Mouse (Mus musculus): Measurements from ENCODE around the gene Plin5. TPM values are rescaled to one million over a fixed set of nuclear protein-coding genes. Genes with fewer than 3 reads are reported as not detected.

The Plin5 gene
- 1 to 10 TPM in 1 of 2 experiments, under 1 TPM in 1; 0.46 to 1.1 TPM for total RNA-seq (2021)
- long read RNA-seq, experiment 1, partial matches to known transcripts: 1 of 4 reads
- long read RNA-seq, experiment 1, other reads (novel, unspliced or antisense): 0 of 4 reads
- long read RNA-seq, experiment 2, partial matches to known transcripts: 1 of 3 reads
- long read RNA-seq, experiment 2, other reads (novel, unspliced or antisense): 1 of 3 reads

DNA sequence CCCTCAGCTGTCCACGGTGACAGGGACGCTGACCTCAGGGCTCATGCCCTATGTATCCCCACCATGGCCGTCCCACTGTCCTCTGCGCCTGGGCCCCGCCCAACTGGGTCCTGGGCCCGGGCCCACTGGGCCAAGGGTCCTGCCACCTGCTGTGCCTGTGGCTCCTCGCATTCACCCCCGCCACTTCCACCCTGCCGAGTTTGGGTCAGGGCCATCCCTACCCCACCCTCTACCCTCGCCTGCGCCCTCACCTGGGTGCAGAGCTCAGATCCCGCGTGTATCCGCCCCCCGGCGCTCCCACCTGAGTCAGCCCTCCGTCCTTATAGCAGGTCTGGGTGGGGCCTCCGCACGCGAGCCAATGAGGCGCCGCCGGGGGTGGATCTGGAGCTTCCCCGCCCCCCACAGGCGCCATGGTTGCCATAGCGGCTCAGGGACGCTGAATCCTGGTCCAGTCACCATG, at the start of gene Plin5:
Gene Plin5 (minus strand): TSS at position 346 of the 460 bp plus-strand sequence.
- peak; percentile 53 to 64 for DNase-seq (ENCODE audit: low spot score in 2 of 2)
- intact Hi-C loops (cut with DNase I): no loop called here

GRCm38 (mm10) chr17:56165671-56166070, 48.3 kb upstream of the Plin5 start:
- intact Hi-C loops (cut with DNase I): no loop called here
- no peak for DNase-seq (ENCODE audit: low spot score in 2 of 2)

GRCm38 (mm10) chr17:56164510-56164909, 47.1 kb upstream of the Plin5 start:
- DNase-seq (ENCODE audit: low spot score in 2 of 2): no peak
- intact Hi-C loops (cut with DNase I): no loop called here

GRCm38 (mm10) chr17:56163523-56164102, 46.2 kb upstream of the Plin5 start:
- no peak for DNase-seq (ENCODE audit: low spot score in 2 of 2)
- intact Hi-C loops (cut with DNase I): no loop called here

GRCm38 (mm10) chr17:56162231-56162774, 44.9 kb upstream of the Plin5 start, which contains the start of gene Tnfaip8l1:
Tnfaip8l1 (plus strand) TSS chr17:56162477.
- intact Hi-C loops (cut with DNase I): no loop called here

DNA sequence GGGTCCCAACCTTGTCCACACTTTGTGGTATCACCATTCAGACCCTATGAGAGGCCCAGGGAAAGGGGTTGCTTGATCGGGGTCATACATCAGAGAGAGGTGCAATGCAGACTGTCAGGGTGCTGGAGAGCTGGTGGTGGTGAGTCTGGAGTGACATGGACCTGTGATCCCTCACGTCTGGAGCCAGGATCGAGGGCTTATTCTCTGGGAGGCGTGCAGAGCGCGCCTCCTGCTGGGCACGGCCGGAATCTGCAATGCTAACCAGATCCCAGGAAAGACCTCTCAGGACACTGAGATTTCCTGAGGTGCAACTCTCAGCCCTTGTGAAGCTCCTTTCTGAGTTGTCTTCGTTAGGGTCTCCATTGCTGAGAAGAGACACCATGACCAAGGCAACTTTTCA, 42.3 kb upstream of the Plin5 start:
- intact Hi-C loops (cut with DNase I): loop anchor here (2.0 kb wide), 1 partner anchor 27 kb away; no protein-coding TSS in a partner anchor
- peak in 1 of 2 experiments; percentile 65 for DNase-seq (ENCODE audit: low spot score in 2 of 2)

More at GRCm38 (mm10) chr17:56162231-56162774, 44.9 kb upstream of the Plin5 start, which contains the start of gene Tnfaip8l1:
- DNase-seq (ENCODE audit: low spot score in 2 of 2): peak; percentile 96 to 97

DNA sequence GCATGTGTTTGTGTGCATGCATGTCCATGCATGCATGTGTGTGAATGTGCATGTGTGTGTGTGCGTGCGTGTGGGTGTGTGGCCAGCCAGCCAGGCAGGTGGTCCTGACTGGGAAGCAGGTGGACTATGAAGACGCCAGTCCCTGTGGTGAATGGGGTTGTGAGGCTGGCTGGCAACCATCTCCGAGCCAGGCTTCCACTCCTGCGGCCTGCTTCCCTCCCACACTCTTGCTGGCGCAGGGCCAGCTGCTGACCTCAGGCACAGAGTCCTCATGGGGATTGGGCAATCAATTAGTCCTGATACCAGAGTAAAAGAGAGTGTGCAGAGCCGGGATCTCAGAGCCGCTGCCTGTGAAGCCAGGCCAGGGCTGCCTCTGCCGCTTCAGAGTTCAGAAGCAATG, 36.2 kb upstream of the Plin5 start:
- DNase-seq (ENCODE audit: low spot score in 2 of 2): no peak

GRCm38 (mm10) chr17:56149897-56150296, 32.5 kb upstream of the Plin5 start:
- no peak for DNase-seq (ENCODE audit: low spot score in 2 of 2)
- intact Hi-C loops (cut with DNase I): no loop called here

More for the DNA sequence above, 36.2 kb upstream of the Plin5 start:
- intact Hi-C loops (cut with DNase I): no loop called here

- DNase-seq (ENCODE audit: low spot score in 2 of 2): no peak
- intact Hi-C loops (cut with DNase I): no loop called here
Observed at GRCm38 (mm10) chr17:56148790-56149618, 31.6 kb upstream of the Plin5 start.

DNA sequence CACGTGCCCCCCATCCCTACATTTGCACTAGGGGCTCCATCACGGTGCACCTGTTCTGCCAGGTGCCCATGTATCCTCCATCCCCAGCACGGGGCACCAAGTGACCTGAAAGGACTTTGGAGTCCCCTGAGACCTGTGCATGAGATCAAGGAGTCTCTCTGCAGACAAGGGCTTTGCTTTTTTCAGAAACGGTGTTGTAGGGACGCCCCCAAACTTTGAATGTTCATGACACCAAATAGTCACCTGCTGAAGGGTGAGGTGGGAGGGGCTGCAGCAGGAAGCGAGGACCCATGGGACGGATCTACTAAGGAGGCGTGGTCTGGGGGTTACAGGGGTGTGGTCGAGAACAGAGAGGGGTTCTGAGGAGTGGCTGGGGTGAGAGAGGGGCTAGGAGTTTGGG, 30.9 kb upstream of the Plin5 start:
- DNase-seq (ENCODE audit: low spot score in 2 of 2): no peak
- intact Hi-C loops (cut with DNase I): no loop called here

DNA sequence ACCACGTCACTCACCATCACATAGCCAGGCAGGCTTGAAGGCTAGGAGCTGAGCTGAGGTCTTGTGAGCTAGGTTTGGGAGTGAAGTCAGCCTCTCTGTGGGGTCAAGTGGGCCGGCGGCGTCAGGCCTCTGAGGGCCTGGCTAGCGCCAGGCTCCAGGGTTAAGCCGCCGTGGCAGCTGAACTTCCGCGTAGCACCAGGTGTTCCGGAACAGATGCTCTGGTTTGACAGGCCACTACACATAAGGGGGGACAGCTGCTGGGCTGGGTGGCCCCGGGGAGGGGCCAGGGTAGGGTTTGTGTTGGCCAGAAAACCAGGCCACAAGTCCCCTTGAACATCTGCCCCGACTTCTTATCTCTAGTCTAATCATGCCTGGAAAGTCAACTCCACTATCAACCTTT, 30.0 kb upstream of the Plin5 start:
- intact Hi-C loops (cut with DNase I): no loop called here
- no peak for DNase-seq (ENCODE audit: low spot score in 2 of 2)

DNA sequence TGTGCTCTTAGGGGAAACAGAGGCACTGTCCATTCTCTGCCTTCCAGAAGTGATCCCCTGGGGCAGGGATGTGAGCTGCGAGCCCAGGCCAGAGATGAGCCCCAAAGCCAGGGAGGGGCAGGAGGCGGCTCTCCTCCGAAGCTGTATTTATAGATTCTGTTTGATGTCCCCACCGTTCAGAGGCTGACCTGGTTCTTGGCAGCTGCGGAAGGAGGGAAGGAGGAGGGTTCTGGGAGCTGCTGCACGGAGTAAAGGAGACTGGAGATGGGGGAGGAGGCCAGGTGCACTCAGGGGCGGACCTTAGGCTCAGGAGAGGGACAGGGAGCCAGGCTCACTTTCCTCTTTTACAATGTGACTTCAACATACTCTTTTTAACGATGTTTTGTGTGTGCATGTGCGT, 28.7 kb upstream of the Plin5 start:
- intact Hi-C loops (cut with DNase I): no loop called here
- DNase-seq (ENCODE audit: low spot score in 2 of 2): no peak

GRCm38 (mm10) chr17:56144546-56144945, 27.1 kb upstream of the Plin5 start:
- intact Hi-C loops (cut with DNase I): no loop called here
- no peak for DNase-seq (ENCODE audit: low spot score in 2 of 2)

GRCm38 (mm10) chr17:56141702-56142605, 24.6 kb upstream of the Plin5 start:
- peak in 1 of 2 experiments; percentile 74 for DNase-seq (ENCODE audit: low spot score in 2 of 2)
- intact Hi-C loops (cut with DNase I): no loop called here

GRCm38 (mm10) chr17:56139858-56140595, 22.6 kb upstream of the Plin5 start, which contains the start of gene Sema6b:
Sema6b (minus strand) TSS chr17:56140343.
- intact Hi-C loops (cut with DNase I): no loop called here
- peak; percentile 66 to 84 for DNase-seq (ENCODE audit: low spot score in 2 of 2)

DNA sequence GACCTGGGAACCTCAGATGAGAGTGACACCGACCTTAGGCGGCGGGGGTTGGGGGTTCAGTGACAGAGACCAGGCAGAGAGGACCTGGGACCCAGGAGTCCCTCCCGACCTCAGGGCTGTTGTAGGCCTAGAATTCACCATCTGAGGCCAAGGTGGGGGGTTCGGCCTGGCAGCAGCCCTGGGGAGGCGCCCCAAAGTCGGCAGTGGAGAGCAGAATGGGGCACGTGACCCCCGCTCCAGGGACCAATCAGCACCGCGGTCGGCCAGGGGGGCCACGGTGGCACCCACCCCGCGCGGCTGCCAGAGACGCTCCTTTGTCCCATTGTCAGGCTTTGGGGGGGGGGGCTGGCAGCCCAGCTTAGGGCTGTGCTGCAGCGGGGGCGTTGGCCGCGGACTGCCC, 22.0 kb upstream of the Plin5 start:
- intact Hi-C loops (cut with DNase I): no loop called here
- DNase-seq (ENCODE audit: low spot score in 2 of 2): peak in 1 of 2 experiments; percentile 53

DNA sequence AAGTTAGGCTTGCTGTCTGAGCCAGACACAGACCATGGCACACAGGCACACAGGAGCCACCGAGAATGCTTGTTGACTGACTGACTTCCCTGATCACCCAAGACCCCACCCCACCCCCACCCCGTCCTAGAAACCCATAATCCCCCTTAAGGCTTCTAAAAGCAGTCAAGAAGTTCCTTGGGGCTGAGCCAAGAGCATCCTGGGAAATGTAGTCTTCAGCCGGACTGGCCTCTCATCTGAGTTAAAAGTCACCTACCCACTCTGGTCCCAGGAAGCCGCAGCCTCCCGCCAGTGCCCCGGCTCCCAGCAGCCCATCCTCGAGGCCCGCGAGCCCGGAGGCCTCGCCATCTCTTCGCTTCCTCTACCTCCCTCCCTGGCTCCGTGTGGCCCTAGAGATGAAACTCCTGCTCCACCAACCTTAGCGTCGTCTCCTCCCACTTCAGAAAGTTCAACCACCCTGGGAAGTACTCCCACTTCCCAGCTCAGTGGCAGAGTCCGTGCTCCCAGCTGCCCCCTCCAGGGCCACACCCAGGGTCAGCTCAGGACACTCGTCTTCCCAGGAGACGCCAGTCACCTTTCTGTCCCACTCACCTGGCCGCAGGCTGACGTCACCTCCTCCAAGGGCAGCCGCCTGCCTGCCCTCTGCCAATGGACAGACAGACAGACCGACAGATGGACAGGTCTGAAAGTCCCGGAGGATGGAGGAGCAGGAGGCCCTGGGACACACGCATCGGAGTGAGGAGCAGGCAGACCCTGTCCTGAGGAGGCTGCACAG, 20.6 kb upstream of the Plin5 start:
- intact Hi-C loops (cut with DNase I): no loop called here

More for the DNA sequence above, 20.6 kb upstream of the Plin5 start:
- DNase-seq (ENCODE audit: low spot score in 2 of 2): no peak
